Mouse (Mus musculus) left cerebral cortex, adult 2 months (tissue): ENCODE measurements around the gene Azin2. TPM values are rescaled to one million over a fixed set of nuclear protein-coding genes. Genes with fewer than 3 reads are reported as not detected.

Experiments used
- DNase-seq, 2 experiments: peaks; one replicate each; pipeline ENCODE4 v3.0.0; 2021 to 2022; ENCODE audit warnings: low spot score in 2 of 2, mixed read lengths in 1 of 2; ENCODE audit errors: extremely low spot score in 1 of 2
- H3K27ac ChIP-seq: fragments of 200-600 bp; 2 replicates; pipeline ENCODE4 v1.8.1; 2022
- H3K4me3 ChIP-seq: fragments of 200-600 bp; 2 replicates; pipeline ENCODE4 v1.8.1; 2022
- CTCF ChIP-seq: fragments of 200-600 bp; IDR thresholded peaks from 2 replicates; pipeline ENCODE4 v1.8.1; 2022; ENCODE audit warnings: antibody characterized with exemption, mild to moderate bottlenecking, moderate library complexity
- intact Hi-C: fragments of 180-260 bp; cut with DNase I; formaldehyde crosslinking; loops from one replicate; pipeline ENCODE4 v1.15.1; 2025
- total RNA-seq, 2 experiments: library from RNA; stranded (reverse); gene quantifications; 2 replicates each; pipeline ENCODE4 v1.2.3; 2021

The Azin2 gene
- total RNA-seq, 2 experiments from 2014 or later = 45.2 to 53.2 TPM

- intact Hi-C loops = no loop called here
- TF ChIP-seq CTCF = no peak
- no peak overlapping the region for H3K27ac ChIP-seq
- DNase-seq = no peak
- H3K4me3 ChIP-seq = no peak overlapping the region
These were observed 72.3 kb downstream of the Azin2 start for GRCm38 (mm10) chr4:128889752-128890630.

GRCm38 (mm10) chr4:128888436-128888990 is 73.7 kb downstream of the Azin2 start:
- TF ChIP-seq CTCF = no peak
- H3K27ac ChIP-seq = no peak overlapping the region
- no peak overlapping the region for H3K4me3 ChIP-seq
- intact Hi-C loops = no loop called here
- DNase-seq = no peak

- intact Hi-C loops = no loop called here
- no peak overlapping the region for H3K4me3 ChIP-seq
- no peak for TF ChIP-seq CTCF
- H3K27ac ChIP-seq = no peak overlapping the region
- DNase-seq = no peak
These were observed 74.6 kb downstream of the Azin2 start for GRCm38 (mm10) chr4:128887641-128888091.

GRCm38 (mm10) chr4:128887026-128887425 is 75.2 kb downstream of the Azin2 start:
- intact Hi-C loops = no loop called here
- DNase-seq = no peak
- H3K27ac ChIP-seq = no peak overlapping the region
- TF ChIP-seq CTCF = no peak
- no peak overlapping the region for H3K4me3 ChIP-seq

GRCm38 (mm10) chr4:128886571-128886970 is 75.7 kb downstream of the Azin2 start:
- Histone ChIP-seq H3K4me3 (no peak overlapping the region), H3K27ac (no peak overlapping the region)
- intact Hi-C loops = no loop called here

GRCm38 (mm10) chr4:128885540-128885939 is 76.7 kb downstream of the Azin2 start:
- H3K27ac ChIP-seq = no peak overlapping the region
- intact Hi-C loops = loop anchor here (2.0 kb wide), 1 partner anchor 39 kb away; no protein-coding TSS in a partner anchor
- no peak for TF ChIP-seq CTCF

More at GRCm38 (mm10) chr4:128886571-128886970, 75.7 kb downstream of the Azin2 start:
- DNase-seq = no peak
- no peak for TF ChIP-seq CTCF

GRCm38 (mm10) chr4:128884711-128885095 is 77.5 kb downstream of the Azin2 start:
- no peak overlapping the region for H3K27ac ChIP-seq
- no peak for DNase-seq
- H3K4me3 ChIP-seq = peak overlapping the region; percentile 77
- intact Hi-C loops = loop anchor here (2.0 kb wide), 1 partner anchor 40 kb away; no protein-coding TSS in a partner anchor
- no peak for TF ChIP-seq CTCF

More at GRCm38 (mm10) chr4:128885540-128885939, 76.7 kb downstream of the Azin2 start:
- DNase-seq = no peak
- no peak overlapping the region for H3K4me3 ChIP-seq

- Histone ChIP-seq H3K4me3 (peak overlapping the region; percentile 77), H3K27ac (peak overlapping the region; percentile 77)
- DNase-seq = peak; percentile 53 to 63
- no peak for TF ChIP-seq CTCF
- intact Hi-C loops = loop anchor here (2.0 kb wide), 1 partner anchor 41 kb away; no protein-coding TSS in a partner anchor
These were observed 78.2 kb downstream of the Azin2 start for GRCm38 (mm10) chr4:128883801-128884710.

- Histone ChIP-seq H3K4me3 (peak within 1 kb of the TSS; percentile 77), H3K27ac (peak within 1 kb of the TSS; percentile 77)
- intact Hi-C loops = no loop called here
- peak; percentile 67 to 80 for DNase-seq
- TF ChIP-seq CTCF = no peak
These were observed 78.9 kb downstream of the Azin2 start, which contains the start of gene Trim62 for GRCm38 (mm10) chr4:128883379-128883781. TSS of gene Trim62 (plus strand) at chr4:128883580.

Other genes starting within 250 kb of the Azin2 start
- gene A3galt2, start 207.1 kb downstream of the Azin2 start, total RNA-seq = under 1 TPM; 0.27 to 0.54 TPM
- 10 to 100 TPM; 27.1 to 28.1 TPM for gene Zfp362, start 156.4 kb downstream of the Azin2 start, total RNA-seq
- gene Trim62, start 78.9 kb downstream of the Azin2 start, total RNA-seq = 10 to 100 TPM; 15.3 to 18.8 TPM
- gene Ak2, start 29.5 kb upstream of the Azin2 start, total RNA-seq = 10 to 100 TPM; 25.7 to 30.4 TPM
- gene Rnf19b, start 95.8 kb upstream of the Azin2 start, total RNA-seq = 10 to 100 TPM; 52.6 to 57.7 TPM
- gene Tmem54, start 143.1 kb upstream of the Azin2 start, total RNA-seq = not detected
- gene Hpca, start 159.6 kb upstream of the Azin2 start, total RNA-seq = 100 to 1,000 TPM; 650 to 692 TPM
- gene Fndc5, start 174.6 kb upstream of the Azin2 start, total RNA-seq = 10 to 100 TPM; 54.0 to 58.1 TPM
- 10 to 100 TPM; 33.9 to 34.5 TPM for gene S100pbp, start 227.3 kb upstream of the Azin2 start, total RNA-seq
- gene Yars, start 227.3 kb upstream of the Azin2 start, total RNA-seq = 10 to 100 TPM; 87.4 to 93.1 TPM